Comparison of ENCODE assay signal across 17 mouse cellular contexts in genomic region chr2:29678524-29678923, GRCm38 (mm10). TPM values are rescaled to one million over a fixed set of nuclear protein-coding genes. Genes with fewer than 3 reads are reported as not detected.
DNase-seq lines count a peak whose midpoint lies in the region; ATAC-seq and TF ChIP-seq lines count a peak whose summit lies in the region.
"Had no signal": no experiment of that assay in that cellular context is flagged by ENCODE, and none has a peak within 500 bp of the region (broad histone marks: within the 10 kb centered on the region; RNA-seq: fewer than 3 reads in every experiment).

No protein-coding gene starts in this region.

- H3K27ac ChIP-seq in ES-Bruce4 (ENCODE audit: insufficient read depth, low read length), result 0 out of 2 replicates have a peak overlapping the region, but pooled peaks have one; percentile 11
- peak overlapping the region; percentile 60 for H3K27ac ChIP-seq in liver, embryonic 13.5 days
- H3K27ac ChIP-seq: midbrain, embryonic 15.5 days; neural tube, embryonic 12.5 days had no signal

- DNase-seq in lung, postnatal 36 days, result peak; percentile 56
- DNase-seq in lung, adult 2 months, result no peak
- DNase-seq in liver, embryonic 13.5 days, result no peak
- DNase-seq in naive thymus-derived CD4-positive, alpha-beta T cell, adult 2 months (ENCODE audit: low read depth), result peak; percentile 28
- DNase-seq in kidney, postnatal 4 days, result no peak
- no peak for DNase-seq in frontal cortex, adult 2 months (ENCODE audit: extremely low spot score in 1 of 2, low spot score in 1 of 2)
- DNase-seq in adrenal gland, postnatal 36 days, result no peak
- DNase-seq: adrenal gland, postnatal 25 days; cerebellum, adult 8-10 months; heart, postnatal 4 days; kidney, adult 18-20 months; spleen, adult 18-20 months; thymus, postnatal 14 days had no signal

- ATAC-seq in liver, embryonic 13.5 days (ENCODE audit: low read depth), result no peak
- ATAC-seq: hindbrain, embryonic 16.5 days; midbrain, embryonic 15.5 days had no signal

- peaks cover 8% of the 10 kb centered on the region; the same call in 1 of the 2 replicates for H3K4me1 ChIP-seq in lung, adult 2 months (ENCODE audit: control insufficient read depth, insufficient read depth, low read length)
- peaks cover 5% of the 10 kb centered on the region for H3K4me1 ChIP-seq in ES-Bruce4 (ENCODE audit: control insufficient read depth, insufficient read depth, low read length)
- peaks cover 68% of the 10 kb centered on the region for H3K4me1 ChIP-seq in liver, embryonic 13.5 days (replicated peaks)

- H3K9me3 ChIP-seq in ES-Bruce4 (replicated peaks; ENCODE audit: control insufficient read depth, insufficient read depth, low read length, poor library complexity, severe bottlenecking), result no peaks in the 10 kb centered on the region
- H3K9me3 ChIP-seq in liver, embryonic 13.5 days (replicated peaks), result no peaks in the 10 kb centered on the region
- H3K9me3 ChIP-seq: midbrain, embryonic 15.5 days; neural tube, embryonic 12.5 days had no signal

- H3K4me3 ChIP-seq in lung, adult 2 months (replicated peaks; ENCODE audit: extremely low read depth, low read depth, low read length), result no peak overlapping the region
- no peak overlapping the region for H3K4me3 ChIP-seq in ES-Bruce4 (ENCODE audit: low read depth, low read length)
- no peak overlapping the region for H3K4me3 ChIP-seq in liver, embryonic 13.5 days (replicated peaks)
- H3K4me3 ChIP-seq: midbrain, embryonic 15.5 days; neural tube, embryonic 12.5 days had no signal

- no peak overlapping the region for H3K4me2 ChIP-seq in liver, embryonic 13.5 days
- H3K4me2 ChIP-seq: midbrain, embryonic 15.5 days; neural tube, embryonic 12.5 days had no signal

- no peak for TF ChIP-seq CTCF in lung, adult 2 months (IDR thresholded peaks at IDR 0.05; ENCODE audit: insufficient read depth, low read length)
- TF ChIP-seq CTCF in ES-Bruce4 (IDR thresholded peaks at IDR 0.05; ENCODE audit: low read depth, low read length), result no peak

- 50% methylated on average over 3 of the region's 3 CpGs for WGBS in lung, adult 2 months
- 57% methylated on average over 3 of the region's 3 CpGs for WGBS in liver, embryonic 13.5 days (ENCODE audit: insufficient replicate concordance)

- H3K27me3 ChIP-seq in ES-Bruce4 (ENCODE audit: control insufficient read depth, insufficient read depth, low read length, poor library complexity, severe bottlenecking), result no peaks in the 10 kb centered on the region
- no peaks in the 10 kb centered on the region for H3K27me3 ChIP-seq in liver, embryonic 13.5 days
- H3K27me3 ChIP-seq: midbrain, embryonic 15.5 days; neural tube, embryonic 12.5 days had no signal

- no peak for TF ChIP-seq POLR2A in lung, adult 2 months (IDR thresholded peaks at IDR 0.05; ENCODE audit: borderline replicate concordance, extremely low read depth, low read depth, low read length)
- TF ChIP-seq POLR2A in ES-Bruce4 (IDR thresholded peaks at IDR 0.05; ENCODE audit: insufficient read depth, low read length), result no peak

- H3K9ac ChIP-seq in ES-Bruce4 (ENCODE audit: low read depth, poor library complexity, severe bottlenecking), result no peak overlapping the region
- H3K9ac ChIP-seq in liver, embryonic 13.5 days, result no peak overlapping the region
- H3K9ac ChIP-seq: midbrain, embryonic 15.5 days; neural tube, embryonic 12.5 days had no signal

- peaks cover 4% of the 10 kb centered on the region; the same call in 1 of the 2 replicates for H3K36me3 ChIP-seq in ES-Bruce4 (ENCODE audit: control insufficient read depth, insufficient read depth, low read length, poor library complexity, severe bottlenecking)
- H3K36me3 ChIP-seq in liver, embryonic 13.5 days, result peaks cover 8% of the 10 kb centered on the region; the same call in 1 of the 2 replicates
- H3K36me3 ChIP-seq: midbrain, embryonic 15.5 days had no signal

- TF ChIP-seq EP300 in ES-Bruce4 (IDR thresholded peaks at IDR 0.05; ENCODE audit: insufficient read depth, low read depth, low read length), result no peak

RNA-seq across cellular contexts. Expression of gene Rapgef1, which starts 59.0 kb away (rescaled TPM):
- polyA plus RNA-seq in lung, adult 2 months (2012; rRNA removed), result 52.4 and 65.2 TPM in 2 replicates
- polyA plus RNA-seq in ES-Bruce4 (2011; ENCODE audit: insufficient read depth, insufficient read length, low read depth, missing spikeins), result 35.0 and 37.0 TPM in 2 replicates
- polyA plus RNA-seq in liver, embryonic 13.5 days (2015; fragmentation: Nextera tagmentation; extraction: Ambion mirVana), result 5.3 and 5.4 TPM in 2 replicates
- polyA plus RNA-seq in frontal cortex, adult 2 months (2012; rRNA removed), result 74.6 and 80.1 TPM in 2 replicates
- total RNA-seq in adrenal gland, postnatal 36 days (2021), result 10 to 100 TPM; 45.4 to 49.9 TPM

Comparison
In these comparisons a context has a peak if more than half of its experiments do, and no peak if none do; other contexts are left out.
1. DNase-seq: peak in lung, postnatal 36 days (single experiment) and naive thymus-derived CD4-positive, alpha-beta T cell, adult 2 months (single experiment); none in lung, adult 2 months (single experiment), liver, embryonic 13.5 days (single experiment), kidney, postnatal 4 days (0 of 2), frontal cortex, adult 2 months (0 of 2) and adrenal gland, postnatal 36 days (0 of 2).